Mouse (Mus musculus): ENCODE measurements around the gene Armc6. TPM values are rescaled to one million over a fixed set of nuclear protein-coding genes. Genes with fewer than 3 reads are reported as not detected.

The Armc6 gene
- polyA plus RNA-seq, 1 experiment from 2014 or later = 24.8 TPM

DNA sequence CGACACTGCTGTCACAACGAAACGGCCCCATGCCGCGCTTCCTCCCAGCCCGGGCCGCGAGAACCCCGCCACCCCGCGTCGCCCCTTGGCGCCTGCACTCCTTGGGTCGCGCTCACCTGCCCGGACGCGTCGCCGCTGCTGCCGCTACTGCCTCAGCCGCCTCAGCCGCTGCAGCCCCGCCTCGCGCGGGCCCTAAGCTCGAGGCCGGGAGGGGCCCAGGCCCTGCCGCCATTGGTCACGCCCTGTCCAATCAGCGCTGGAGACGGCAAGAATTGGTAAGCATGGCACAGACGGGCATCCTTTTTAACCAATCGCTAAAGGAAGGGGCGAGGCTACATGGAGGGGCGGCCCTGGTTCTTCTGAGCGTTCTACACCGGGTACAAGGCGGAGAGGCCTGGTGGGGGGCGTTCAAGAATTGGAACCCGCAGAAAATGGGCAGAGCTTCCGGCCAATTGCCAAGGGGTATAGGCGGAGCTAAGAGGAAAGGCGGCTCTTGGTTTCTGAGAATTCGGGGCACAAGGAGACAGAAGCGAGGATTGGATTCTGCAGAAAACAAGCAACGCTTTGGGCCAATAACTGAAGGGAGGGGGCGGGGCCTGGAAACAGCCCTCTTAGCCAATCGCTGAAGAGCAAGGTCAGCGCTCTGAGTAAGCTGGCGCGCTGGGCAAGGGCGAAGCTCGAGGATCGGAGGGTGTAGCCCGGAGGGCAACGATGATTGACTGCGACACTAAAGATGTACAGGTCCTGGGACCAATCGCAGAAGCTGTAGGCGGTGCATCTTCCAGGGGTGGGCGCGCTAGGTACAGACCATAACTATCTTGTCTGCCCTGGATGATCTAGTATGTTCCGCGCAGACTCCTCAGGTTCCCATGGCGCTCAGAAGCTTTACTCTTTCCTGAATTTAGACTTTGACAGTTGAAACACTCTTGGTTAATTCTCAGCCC lies 21.9 kb downstream of the Armc6 start, which contains the start of gene Slc25a42:
Gene Slc25a42, minus strand, starts transcription at position 194 of the 944 bp plus-strand sequence.
- Histone ChIP-seq H3K9me3 (ENCODE audit: control insufficient read depth, low read length) (no peaks in the 10 kb centered on the region), H3K4me2 (replicated peaks; ENCODE audit: low read depth, low read length) (peak within 1 kb of the TSS; percentile 98), H3K36me3 (ENCODE audit: control insufficient read depth, insufficient read depth, low read length) (no peaks in the 10 kb centered on the region), H3K9ac (ENCODE audit: low read depth, low read length) (peak within 1 kb of the TSS; percentile 72), H3K4me1 (ENCODE audit: control insufficient read depth, insufficient read depth, low read length) (peaks cover 12% of the 10 kb centered on the region; the same call in 1 of the 2 replicates), H3K27ac (ENCODE audit: low read depth, low read length) (no peak within 1 kb of the TSS), H3K4me3 (ENCODE audit: low read length) (peak within 1 kb of the TSS; percentile 68), H3K27me3 (ENCODE audit: control insufficient read depth, insufficient read depth, low read length) (no peaks in the 10 kb centered on the region)
- WGBS = under 1% methylated on average over 63 of the region's 66 CpGs
- peak; percentile 98 for ATAC-seq (ENCODE audit: low FRiP score, low TSS enrichment)

GRCm38 (mm10) chr8:70211726-70212111 lies 22.5 kb downstream of the Armc6 start:
- Histone ChIP-seq H3K27ac (ENCODE audit: low read depth, low read length) (no peak overlapping the region), H3K27me3 (ENCODE audit: control insufficient read depth, insufficient read depth, low read length) (no peaks in the 10 kb centered on the region), H3K4me2 (replicated peaks; ENCODE audit: low read depth, low read length) (peak overlapping the region; percentile 98), H3K9me3 (ENCODE audit: control insufficient read depth, low read length) (no peaks in the 10 kb centered on the region), H3K36me3 (ENCODE audit: control insufficient read depth, insufficient read depth, low read length) (no peaks in the 10 kb centered on the region), H3K4me1 (ENCODE audit: control insufficient read depth, insufficient read depth, low read length) (peaks cover 12% of the 10 kb centered on the region; the same call in 1 of the 2 replicates), H3K9ac (ENCODE audit: low read depth, low read length) (peak overlapping the region; percentile 72), H3K4me3 (ENCODE audit: low read length) (peak overlapping the region; percentile 68)
- 1% methylated on average over 31 of the region's 31 CpGs for WGBS
- ATAC-seq (ENCODE audit: low FRiP score, low TSS enrichment) = no peak

- H3K4me3 ChIP-seq (ENCODE audit: low read length) = peak overlapping the region; percentile 68
- H3K36me3 ChIP-seq (ENCODE audit: control insufficient read depth, insufficient read depth, low read length) = no peaks in the 10 kb centered on the region
- H3K9ac ChIP-seq (ENCODE audit: low read depth, low read length) = peak overlapping the region; percentile 72
- no peak overlapping the region for H3K27ac ChIP-seq (ENCODE audit: low read depth, low read length)
- H3K4me2 ChIP-seq (replicated peaks; ENCODE audit: low read depth, low read length) = peak overlapping the region; percentile 98
- H3K27me3 ChIP-seq (ENCODE audit: control insufficient read depth, insufficient read depth, low read length) = no peaks in the 10 kb centered on the region
- H3K9me3 ChIP-seq (ENCODE audit: control insufficient read depth, low read length) = no peaks in the 10 kb centered on the region
- H3K4me1 ChIP-seq (ENCODE audit: control insufficient read depth, insufficient read depth, low read length) = peaks cover 12% of the 10 kb centered on the region; the same call in 1 of the 2 replicates
- WGBS = 81% methylated on average over 1 of the region's 1 CpGs
- ATAC-seq (ENCODE audit: low FRiP score, low TSS enrichment) = no peak
Observed at GRCm38 (mm10) chr8:70211275-70211674, 23.0 kb downstream of the Armc6 start.

DNA sequence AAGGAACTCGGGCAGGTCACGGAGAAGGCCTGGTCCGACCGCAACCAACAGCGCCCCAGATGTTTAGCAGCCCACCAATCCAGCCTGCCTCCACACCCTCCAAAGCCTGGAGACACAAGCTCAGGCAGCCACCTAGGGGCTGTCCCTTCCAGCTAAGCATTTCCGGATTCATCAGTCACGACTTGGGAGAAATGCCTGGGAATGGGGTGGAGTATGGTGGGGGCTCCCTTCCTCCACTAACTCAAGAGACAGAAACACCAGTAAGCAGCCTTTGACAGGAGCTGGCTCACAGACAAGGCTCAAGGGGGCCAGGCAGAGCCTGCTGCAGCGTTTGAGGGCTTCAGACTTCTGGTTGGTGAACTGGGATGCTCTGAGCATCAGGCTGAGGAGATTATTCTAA lies 23.7 kb downstream of the Armc6 start:
- H3K27ac ChIP-seq (ENCODE audit: low read depth, low read length) = no peak overlapping the region
- ATAC-seq (ENCODE audit: low FRiP score, low TSS enrichment) = no peak

GRCm38 (mm10) chr8:70208130-70208529 lies 26.1 kb downstream of the Armc6 start:
- no peaks in the 10 kb centered on the region for H3K36me3 ChIP-seq (ENCODE audit: control insufficient read depth, insufficient read depth, low read length)
- no peak for ATAC-seq (ENCODE audit: low FRiP score, low TSS enrichment)
- WGBS = 23% methylated on average over 1 of the region's 1 CpGs
- no peak overlapping the region for H3K4me2 ChIP-seq (replicated peaks; ENCODE audit: low read depth, low read length)
- H3K27ac ChIP-seq (ENCODE audit: low read depth, low read length) = no peak overlapping the region
- H3K27me3 ChIP-seq (ENCODE audit: control insufficient read depth, insufficient read depth, low read length) = no peaks in the 10 kb centered on the region
- peaks cover 12% of the 10 kb centered on the region; the same call in 1 of the 2 replicates for H3K4me1 ChIP-seq (ENCODE audit: control insufficient read depth, insufficient read depth, low read length)
- no peak overlapping the region for H3K4me3 ChIP-seq (ENCODE audit: low read length)
- H3K9me3 ChIP-seq (ENCODE audit: control insufficient read depth, low read length) = no peaks in the 10 kb centered on the region
- H3K9ac ChIP-seq (ENCODE audit: low read depth, low read length) = no peak overlapping the region

More for the DNA sequence above, 23.7 kb downstream of the Armc6 start:
- no peaks in the 10 kb centered on the region for H3K27me3 ChIP-seq (ENCODE audit: control insufficient read depth, insufficient read depth, low read length)
- no peak overlapping the region for H3K9ac ChIP-seq (ENCODE audit: low read depth, low read length)
- H3K9me3 ChIP-seq (ENCODE audit: control insufficient read depth, low read length) = no peaks in the 10 kb centered on the region
- 12% methylated on average over 8 of the region's 8 CpGs for WGBS
- H3K36me3 ChIP-seq (ENCODE audit: control insufficient read depth, insufficient read depth, low read length) = no peaks in the 10 kb centered on the region
- H3K4me2 ChIP-seq (replicated peaks; ENCODE audit: low read depth, low read length) = no peak overlapping the region
- H3K4me3 ChIP-seq (ENCODE audit: low read length) = no peak overlapping the region
- peaks cover 12% of the 10 kb centered on the region; the same call in 1 of the 2 replicates for H3K4me1 ChIP-seq (ENCODE audit: control insufficient read depth, insufficient read depth, low read length)

DNA sequence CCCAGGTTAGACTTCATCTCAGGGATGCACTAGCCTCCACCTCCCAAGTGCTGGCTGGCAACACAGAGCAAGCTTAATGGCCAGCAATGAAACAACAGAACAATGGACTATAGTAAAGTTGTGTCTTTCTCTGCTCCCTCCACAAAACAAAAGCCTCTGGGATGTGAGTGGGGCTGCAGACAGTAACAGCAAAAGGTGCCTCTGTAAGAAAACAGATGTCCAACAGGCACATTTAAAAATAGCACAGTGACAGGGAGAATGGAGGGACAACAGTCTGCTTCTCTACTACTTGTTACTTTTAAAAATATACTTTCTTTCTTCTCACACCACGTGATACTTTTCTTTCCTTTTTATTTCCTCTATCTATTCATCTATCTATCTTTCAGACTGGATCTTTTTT lies 29.5 kb downstream of the Armc6 start:
- Histone ChIP-seq H3K27ac (ENCODE audit: low read depth, low read length) (no peak overlapping the region), H3K27me3 (ENCODE audit: control insufficient read depth, insufficient read depth, low read length) (no peaks in the 10 kb centered on the region), H3K36me3 (ENCODE audit: control insufficient read depth, insufficient read depth, low read length) (no peaks in the 10 kb centered on the region), H3K4me1 (ENCODE audit: control insufficient read depth, insufficient read depth, low read length) (no peaks in the 10 kb centered on the region), H3K9me3 (ENCODE audit: control insufficient read depth, low read length) (no peaks in the 10 kb centered on the region), H3K4me3 (ENCODE audit: low read length) (no peak overlapping the region), H3K9ac (ENCODE audit: low read depth, low read length) (no peak overlapping the region), H3K4me2 (replicated peaks; ENCODE audit: low read depth, low read length) (no peak overlapping the region)
- ATAC-seq (ENCODE audit: low FRiP score, low TSS enrichment) = no peak
- 61% methylated on average over 1 of the region's 1 CpGs for WGBS

- H3K9me3 ChIP-seq (ENCODE audit: control insufficient read depth, low read length) = no peaks in the 10 kb centered on the region
- H3K36me3 ChIP-seq (ENCODE audit: control insufficient read depth, insufficient read depth, low read length) = no peaks in the 10 kb centered on the region
- H3K27me3 ChIP-seq (ENCODE audit: control insufficient read depth, insufficient read depth, low read length) = no peaks in the 10 kb centered on the region
- WGBS = 70% methylated on average over 4 of the region's 4 CpGs
- no peak overlapping the region for H3K27ac ChIP-seq (ENCODE audit: low read depth, low read length)
- ATAC-seq (ENCODE audit: low FRiP score, low TSS enrichment) = no peak
- no peak overlapping the region for H3K9ac ChIP-seq (ENCODE audit: low read depth, low read length)
- H3K4me2 ChIP-seq (replicated peaks; ENCODE audit: low read depth, low read length) = no peak overlapping the region
- H3K4me3 ChIP-seq (ENCODE audit: low read length) = no peak overlapping the region
- no peaks in the 10 kb centered on the region for H3K4me1 ChIP-seq (ENCODE audit: control insufficient read depth, insufficient read depth, low read length)
Observed at GRCm38 (mm10) chr8:70203072-70203471, 31.2 kb downstream of the Armc6 start.

- 75% methylated on average over 3 of the region's 3 CpGs for WGBS
- H3K27ac ChIP-seq (ENCODE audit: low read depth, low read length) = no peak overlapping the region
- H3K9ac ChIP-seq (ENCODE audit: low read depth, low read length) = no peak overlapping the region
- H3K27me3 ChIP-seq (ENCODE audit: control insufficient read depth, insufficient read depth, low read length) = no peaks in the 10 kb centered on the region
- no peak overlapping the region for H3K4me2 ChIP-seq (replicated peaks; ENCODE audit: low read depth, low read length)
- no peaks in the 10 kb centered on the region for H3K36me3 ChIP-seq (ENCODE audit: control insufficient read depth, insufficient read depth, low read length)
- H3K9me3 ChIP-seq (ENCODE audit: control insufficient read depth, low read length) = no peaks in the 10 kb centered on the region
- H3K4me1 ChIP-seq (ENCODE audit: control insufficient read depth, insufficient read depth, low read length) = no peaks in the 10 kb centered on the region
- no peak for ATAC-seq (ENCODE audit: low FRiP score, low TSS enrichment)
- no peak overlapping the region for H3K4me3 ChIP-seq (ENCODE audit: low read length)
Observed at GRCm38 (mm10) chr8:70201417-70201816, 32.8 kb downstream of the Armc6 start.

DNA sequence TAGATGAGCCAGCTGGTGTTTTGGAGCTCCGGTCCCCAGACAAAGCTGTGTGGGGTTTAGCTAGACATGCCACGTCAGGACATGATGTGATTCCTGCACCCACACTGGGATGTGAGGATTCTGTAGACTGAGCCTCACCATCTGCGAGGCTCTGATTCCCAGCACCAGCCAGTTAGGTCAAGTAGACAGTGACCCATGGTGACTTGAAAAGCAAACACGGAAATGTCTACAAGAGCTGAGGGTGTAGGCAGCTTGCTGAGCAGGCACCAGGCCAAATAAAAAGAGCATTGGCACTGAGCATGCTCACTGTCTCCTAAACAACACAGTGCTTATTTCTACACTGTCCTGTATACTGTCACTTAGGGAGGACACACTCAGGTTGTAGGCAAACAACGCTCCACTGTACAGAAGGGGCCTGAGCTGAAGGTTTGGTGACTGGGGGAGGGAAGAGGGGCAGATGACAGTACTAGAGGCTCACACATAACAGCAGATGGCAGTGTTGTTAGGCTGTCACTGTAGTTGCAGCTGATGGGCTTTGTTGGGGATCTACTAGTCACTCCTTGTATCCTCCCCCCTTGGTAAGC lies 34.1 kb downstream of the Armc6 start:
- peak; percentile 18; the same call in 1 of the 2 replicates for ATAC-seq (ENCODE audit: low FRiP score, low TSS enrichment)
- H3K27ac ChIP-seq (ENCODE audit: low read depth, low read length) = no peak overlapping the region
- H3K4me1 ChIP-seq (ENCODE audit: control insufficient read depth, insufficient read depth, low read length) = no peaks in the 10 kb centered on the region
- no peak overlapping the region for H3K4me2 ChIP-seq (replicated peaks; ENCODE audit: low read depth, low read length)
- no peaks in the 10 kb centered on the region for H3K9me3 ChIP-seq (ENCODE audit: control insufficient read depth, low read length)
- H3K9ac ChIP-seq (ENCODE audit: low read depth, low read length) = no peak overlapping the region
- no peak overlapping the region for H3K4me3 ChIP-seq (ENCODE audit: low read length)
- 55% methylated on average over 5 of the region's 5 CpGs for WGBS
- no peaks in the 10 kb centered on the region for H3K27me3 ChIP-seq (ENCODE audit: control insufficient read depth, insufficient read depth, low read length)
- no peaks in the 10 kb centered on the region for H3K36me3 ChIP-seq (ENCODE audit: control insufficient read depth, insufficient read depth, low read length)

Data from kidney, embryonic 14.5 days (tissue).